Mouse (Mus musculus) left cerebral cortex, postnatal 4 days (tissue): Measurements from ENCODE around the gene Tmem178. TPM values are rescaled to one million over a fixed set of nuclear protein-coding genes. Genes with fewer than 3 reads are reported as not detected.

Experiments used
- DNase-seq: peaks from one replicate; pipeline ENCODE4 v3.0.0-alpha.2; 2022
- intact Hi-C: fragments of 180-260 bp; cut with DNase I; formaldehyde crosslinking; loops from one replicate; pipeline ENCODE4 v1.15.1; 2025
- total RNA-seq, 2 experiments: library from RNA; stranded (reverse); gene quantifications; 2 replicates each; pipeline ENCODE4 v1.2.3; 2021

Tmem178 gene
- total RNA-seq, 2 experiments from 2014 or later, result 37.9 to 41.7 TPM

- intact Hi-C loops, result loop anchor here (10.0 kb wide), 1 partner anchor 358 kb away; no protein-coding TSS in a partner anchor
- peak; percentile 88 for DNase-seq
These were observed 38.0 kb downstream of the Tmem178 start for GRCm38 (mm10) chr17:80982412-80982787.

GRCm38 (mm10) chr17:80982976-80983375 lies 38.5 kb downstream of the Tmem178 start:
- intact Hi-C loops, result loop anchor here (10.0 kb wide), 1 partner anchor 358 kb away; no protein-coding TSS in a partner anchor
- no peak for DNase-seq

GRCm38 (mm10) chr17:80991535-80992127 lies 47.2 kb downstream of the Tmem178 start:
- DNase-seq, result no peak
- intact Hi-C loops, result no loop called here

- no peak for DNase-seq
- intact Hi-C loops, result no loop called here
These were observed 52.8 kb downstream of the Tmem178 start for GRCm38 (mm10) chr17:80997226-80997625.

GRCm38 (mm10) chr17:80998958-80999357 lies 54.5 kb downstream of the Tmem178 start:
- DNase-seq, result no peak
- intact Hi-C loops, result no loop called here

- DNase-seq, result no peak
- intact Hi-C loops, result no loop called here
These were observed 56.6 kb downstream of the Tmem178 start for GRCm38 (mm10) chr17:81001010-81001409.

- intact Hi-C loops, result no loop called here
- DNase-seq, result no peak
These were observed 57.2 kb downstream of the Tmem178 start for GRCm38 (mm10) chr17:81001647-81002046.

GRCm38 (mm10) chr17:81002130-81002529 lies 57.7 kb downstream of the Tmem178 start:
- DNase-seq, result no peak
- intact Hi-C loops, result no loop called here

- intact Hi-C loops, result no loop called here
- no peak for DNase-seq
These were observed 60.0 kb downstream of the Tmem178 start for GRCm38 (mm10) chr17:81004454-81004853.

GRCm38 (mm10) chr17:81005292-81005691 lies 60.9 kb downstream of the Tmem178 start:
- intact Hi-C loops, result no loop called here
- no peak for DNase-seq

- no peak for DNase-seq
- intact Hi-C loops, result no loop called here
These were observed 64.7 kb downstream of the Tmem178 start for GRCm38 (mm10) chr17:81009112-81009511.

GRCm38 (mm10) chr17:81010199-81010598 lies 65.8 kb downstream of the Tmem178 start:
- intact Hi-C loops, result no loop called here
- DNase-seq, result no peak

- intact Hi-C loops, result no loop called here
- no peak for DNase-seq
These were observed 66.6 kb downstream of the Tmem178 start for GRCm38 (mm10) chr17:81010844-81011685.

GRCm38 (mm10) chr17:81015814-81016447 lies 71.5 kb downstream of the Tmem178 start:
- DNase-seq, result peak; percentile 48
- intact Hi-C loops, result no loop called here

GRCm38 (mm10) chr17:81017132-81017531 lies 72.7 kb downstream of the Tmem178 start:
- intact Hi-C loops, result no loop called here

GRCm38 (mm10) chr17:81027331-81027730 lies 82.9 kb downstream of the Tmem178 start:
- DNase-seq, result no peak
- intact Hi-C loops, result no loop called here

More at GRCm38 (mm10) chr17:81017132-81017531, 72.7 kb downstream of the Tmem178 start:
- peak; percentile 36 for DNase-seq

GRCm38 (mm10) chr17:81031830-81032442 lies 87.5 kb downstream of the Tmem178 start:
- intact Hi-C loops, result no loop called here
- DNase-seq, result no peak

- DNase-seq, result no peak
- intact Hi-C loops, result no loop called here
These were observed 88.5 kb downstream of the Tmem178 start for GRCm38 (mm10) chr17:81032957-81033356.

GRCm38 (mm10) chr17:81035354-81035753 lies 90.9 kb downstream of the Tmem178 start:
- intact Hi-C loops, result no loop called here
- no peak for DNase-seq

- intact Hi-C loops, result no loop called here
- no peak for DNase-seq
These were observed 94.4 kb downstream of the Tmem178 start for GRCm38 (mm10) chr17:81038707-81039408.
